Mouse (Mus musculus) mesoderm, embryonic 11.5 days (tissue): ENCODE measurements around the gene Cplx3.

Source experiments
- DNase-seq: peaks from one replicate; pipeline ENCODE4 v3.0.0-alpha.2; 2012; ENCODE audit warnings: low read depth, low spot score

Cplx3 gene

GRCm38 (mm10) chr9:57560263-57560662 is 45.8 kb downstream of the Cplx3 start:
- no peak for DNase-seq

DNA sequence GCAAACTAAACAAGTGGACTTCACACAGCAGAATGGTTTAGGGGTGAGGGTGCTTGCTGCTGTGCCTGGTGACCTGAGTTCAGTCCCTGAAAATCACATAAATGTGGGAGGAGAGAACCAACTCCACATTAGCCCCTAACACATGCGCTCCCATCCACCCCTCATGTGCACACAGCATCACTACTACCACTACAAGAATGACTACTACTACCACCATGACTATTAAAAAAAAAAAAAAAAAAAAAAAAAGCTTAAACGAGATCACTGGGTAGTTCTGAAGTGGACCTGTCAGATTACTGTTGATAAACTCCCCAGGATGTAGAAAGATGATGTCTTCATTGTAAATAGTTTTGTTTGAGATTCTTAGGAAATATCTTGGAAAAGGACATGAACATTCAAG is 46.5 kb downstream of the Cplx3 start:
- DNase-seq, result no peak

- no peak for DNase-seq
Observed at GRCm38 (mm10) chr9:57558625-57559024, 47.5 kb downstream of the Cplx3 start.

DNA sequence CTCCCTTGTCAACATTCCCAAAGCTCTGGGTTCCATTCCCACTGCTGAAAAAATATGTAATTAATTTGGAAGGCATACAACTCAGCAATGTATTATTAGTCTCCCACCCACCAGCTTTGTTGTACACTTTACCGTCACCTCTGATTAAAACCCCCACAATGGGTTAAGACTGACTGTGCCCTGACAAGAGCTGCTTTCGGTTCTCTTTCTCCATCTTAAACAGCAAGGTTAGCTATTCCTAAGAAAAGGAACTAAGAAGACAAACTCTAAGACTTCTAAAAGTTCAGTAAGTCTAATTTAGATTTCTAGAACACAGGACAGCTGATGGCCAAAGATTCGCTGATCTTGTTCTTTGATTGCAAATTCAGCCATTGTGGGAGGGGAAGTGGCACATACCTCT is 48.9 kb downstream of the Cplx3 start:
- no peak for DNase-seq

DNA sequence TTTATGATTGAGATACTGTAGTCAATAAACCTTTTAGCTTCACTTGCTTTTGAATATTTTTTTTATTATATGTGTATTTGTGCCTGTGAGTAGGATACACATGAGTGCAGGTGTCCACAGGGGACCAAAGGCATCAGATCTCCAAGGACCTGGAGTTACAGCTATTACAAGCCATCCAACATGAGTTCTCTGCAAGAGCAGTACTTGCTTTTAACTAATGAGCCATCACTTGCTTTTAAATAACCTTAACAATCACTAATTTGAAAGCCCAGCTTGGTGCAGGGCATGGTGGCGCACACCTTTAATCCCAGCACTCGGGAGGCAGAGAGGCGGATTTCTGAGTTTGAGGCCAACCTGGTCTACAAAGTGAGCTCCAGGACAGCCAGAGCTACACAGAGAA is 51.3 kb downstream of the Cplx3 start:
- DNase-seq, result no peak

DNA sequence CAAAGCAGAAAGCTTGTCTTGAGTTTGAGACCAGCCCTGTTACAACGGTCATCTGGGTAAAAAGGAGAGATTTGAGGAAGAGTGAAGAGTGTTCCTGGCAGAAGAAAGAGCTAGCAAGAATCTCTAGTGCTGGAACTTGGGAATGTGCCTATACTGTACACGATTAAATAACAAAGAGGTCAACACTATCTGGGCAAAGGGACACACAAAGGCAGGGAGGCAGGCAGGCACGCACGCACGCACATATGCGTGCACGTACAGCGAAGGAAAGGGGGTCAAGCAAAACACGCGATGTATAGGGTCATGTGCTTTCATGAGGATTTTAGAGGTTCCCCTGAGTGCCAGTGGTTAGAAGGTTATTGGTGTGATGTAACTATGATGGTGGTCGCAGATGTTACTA is 53.0 kb downstream of the Cplx3 start:
- DNase-seq, result no peak

DNA sequence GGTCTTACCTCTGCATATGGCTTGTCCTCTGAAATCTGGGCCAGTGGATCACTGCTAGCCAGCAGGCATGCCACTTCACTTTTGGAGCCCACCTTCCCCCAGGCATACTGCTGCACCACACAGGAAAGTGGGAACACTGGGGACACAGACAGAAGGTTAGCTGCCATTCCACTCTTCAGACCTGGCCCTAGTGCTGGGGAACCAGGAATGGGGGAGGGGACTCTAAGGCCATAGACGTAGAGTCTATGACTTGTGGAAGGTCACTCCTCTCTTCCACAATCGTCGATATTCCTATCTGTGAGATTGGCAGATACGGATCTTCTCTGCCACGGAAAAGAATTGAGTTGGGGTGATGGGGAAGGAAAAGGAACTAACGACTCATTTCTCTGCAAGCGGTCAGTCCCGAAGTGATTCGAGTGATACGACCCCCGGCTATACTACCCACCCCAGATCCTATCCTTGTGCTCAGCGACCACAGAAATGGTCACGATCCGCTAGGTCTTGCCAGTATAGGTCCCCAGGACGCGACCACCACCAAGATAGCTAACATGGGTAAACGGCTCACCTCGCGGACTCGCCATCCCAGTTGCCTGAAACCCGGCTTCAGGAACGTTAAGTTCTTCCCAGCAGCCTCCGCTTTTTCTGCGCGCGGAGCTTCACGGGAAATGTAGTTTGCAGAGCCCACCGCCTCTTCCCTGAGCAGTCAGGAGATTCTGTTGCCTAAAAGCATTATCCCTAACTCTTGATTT is 53.8 kb downstream of the Cplx3 start, which contains the start of gene Mpi:
Mpi (minus strand) TSS at position 625 of the 749 bp plus-strand sequence.
- DNase-seq, result peak; percentile 71

GRCm38 (mm10) chr9:57550126-57550862 is 55.8 kb downstream of the Cplx3 start:
- DNase-seq, result no peak
